Mouse (Mus musculus): ENCODE measurements at regions not wholly inside any gene's neighbourhood (a gene's known extent, or its start where the extent isn't known, plus 50 kb on each side); places are given as distances from the start of the nearest gene placed in this dataset.

GRCm38 (mm10) chr10:96841956-96842355 is 225.2 kb downstream of the Btg1 start:
- TF ChIP-seq POLR2A (IDR thresholded peaks at IDR 0.05; ENCODE audit: borderline replicate concordance, insufficient read depth, low read length) (no peak), CTCF (IDR thresholded peaks at IDR 0.05; ENCODE audit: borderline replicate concordance, insufficient read depth, low read depth, low read length) (no peak)
